Mouse (Mus musculus): Measurements from ENCODE around the gene Socs1. TPM values are rescaled to one million over a fixed set of nuclear protein-coding genes. Genes with fewer than 3 reads are reported as not detected.
A peak's percentile ranks its signal among the peaks of the same experiment; 100 is the strongest.

Gene Socs1
- polyA plus RNA-seq, 1 experiment from 2014 or later, result 1.6 TPM

DNA sequence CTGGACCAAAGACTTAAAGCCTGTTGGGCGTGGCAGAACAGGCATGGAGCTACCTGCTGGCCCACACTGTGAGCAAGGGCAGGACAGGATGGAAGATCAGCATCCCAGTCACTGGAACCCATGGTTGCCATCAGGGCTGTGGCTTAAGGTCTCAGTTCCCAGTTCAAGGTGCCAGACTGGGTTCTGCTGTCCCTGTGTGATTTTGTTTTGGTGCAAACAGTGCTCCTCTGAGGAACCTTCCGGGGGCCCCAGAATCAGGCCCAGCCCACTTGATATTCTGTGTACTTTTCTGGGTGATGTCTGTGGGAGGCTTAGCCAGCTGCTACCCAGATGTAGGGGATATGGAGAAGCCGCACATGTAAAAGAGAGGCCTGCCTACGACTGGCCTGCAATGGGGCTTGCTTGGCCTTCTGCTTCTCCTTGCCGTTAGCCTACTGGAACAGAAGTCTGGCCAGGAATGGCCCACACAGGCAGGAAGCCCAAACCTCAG lies 4.7 kb downstream of the Socs1 start:
- peaks cover 30% of the 10 kb centered on the region for H3K4me1 ChIP-seq (ENCODE audit: insufficient read depth)
- H3K4me2 ChIP-seq (ENCODE audit: low read depth, low read length), result no peak overlapping the region
- H3K4me3 ChIP-seq (ENCODE audit: low read depth, low read length), result no peak overlapping the region
- H3K9ac ChIP-seq (replicated peaks), result no peak overlapping the region
- no peak for TF ChIP-seq CTCF (IDR thresholded peaks at IDR 0.05; ENCODE audit: low read depth)
- TF ChIP-seq EP300 (IDR thresholded peaks at IDR 0.05; ENCODE audit: low read depth), result no peak
- H3K9me3 ChIP-seq (ENCODE audit: low read length), result no peaks in the 10 kb centered on the region
- ATAC-seq, result no peak
- 76% methylated on average over 5 of the region's 5 CpGs for WGBS (ENCODE audit: insufficient replicate concordance)
- H3K27me3 ChIP-seq (ENCODE audit: insufficient read depth, low read length), result peaks cover 8% of the 10 kb centered on the region; the same call in 1 of the 2 replicates
- H3K27ac ChIP-seq (ENCODE audit: low read depth), result no peak overlapping the region
- H3K36me3 ChIP-seq (replicated peaks; ENCODE audit: insufficient read depth, low read length), result no peaks in the 10 kb centered on the region; the same call in 1 of the 2 replicates
- no peak for DNase-seq

DNA sequence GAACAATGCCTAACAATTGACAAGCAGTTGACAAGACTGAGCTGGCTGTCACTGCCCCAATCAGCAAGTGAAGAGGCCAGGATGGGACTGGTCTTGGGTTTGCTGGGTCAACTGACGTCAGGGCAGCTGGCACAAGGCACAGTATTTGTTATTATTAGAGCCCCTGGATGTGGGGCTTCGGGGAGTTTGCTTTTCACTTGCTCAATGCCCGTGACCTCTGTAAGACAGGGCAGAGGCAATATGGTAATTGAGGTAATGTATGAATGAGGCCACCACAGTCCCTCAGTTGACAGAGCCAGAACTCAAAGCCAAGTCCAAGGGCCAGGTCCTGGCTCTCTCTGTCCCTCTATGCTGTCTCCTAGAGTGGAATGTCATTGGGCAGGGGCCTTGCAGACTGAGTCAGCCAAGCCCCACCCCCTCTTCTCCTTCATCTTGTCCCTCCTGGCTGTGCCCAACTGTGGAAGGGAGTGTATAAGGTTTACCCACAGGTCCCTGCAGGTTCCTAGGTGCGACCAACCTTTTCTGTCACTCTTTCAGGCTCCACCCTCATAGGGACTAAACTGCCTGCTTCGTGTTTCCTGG lies 7.7 kb downstream of the Socs1 start:
- DNase-seq (peak; percentile 52), ATAC-seq (peak; percentile 91)
- WGBS (ENCODE audit: insufficient replicate concordance), result 62% methylated on average over 5 of the region's 5 CpGs

DNA sequence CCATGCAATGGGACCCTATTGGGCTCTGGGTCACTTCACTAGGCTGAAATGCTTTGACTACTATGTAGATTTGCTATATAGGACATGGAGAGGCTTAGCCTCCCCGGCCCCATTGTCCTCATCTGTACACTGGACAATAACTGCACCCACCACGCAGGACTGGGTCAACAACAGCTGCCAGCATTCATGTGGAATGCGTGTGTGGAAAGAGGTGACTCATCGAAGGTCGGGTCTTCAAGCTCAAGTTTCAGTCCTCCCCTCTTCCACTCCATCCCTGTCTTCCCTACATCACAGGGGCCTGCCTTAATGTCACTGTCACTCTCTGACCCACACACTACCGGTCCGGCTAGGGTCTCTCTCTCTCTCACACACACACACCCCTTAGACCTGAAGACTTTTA lies 9.0 kb downstream of the Socs1 start:
- peaks cover 23% of the 10 kb centered on the region for H3K4me1 ChIP-seq (ENCODE audit: insufficient read depth)
- H3K9me3 ChIP-seq (ENCODE audit: low read length), result no peaks in the 10 kb centered on the region
- TF ChIP-seq CTCF (IDR thresholded peaks at IDR 0.05; ENCODE audit: low read depth), result no peak
- WGBS (ENCODE audit: insufficient replicate concordance), result 50% methylated on average over 7 of the region's 7 CpGs
- no peaks in the 10 kb centered on the region for H3K36me3 ChIP-seq (replicated peaks; ENCODE audit: insufficient read depth, low read length)
- ATAC-seq (no peak), DNase-seq (no peak)
- H3K4me2 ChIP-seq (ENCODE audit: low read depth, low read length), result no peak overlapping the region
- no peak overlapping the region for H3K27ac ChIP-seq (ENCODE audit: low read depth)
- no peak overlapping the region for H3K4me3 ChIP-seq (ENCODE audit: low read depth, low read length)
- H3K27me3 ChIP-seq (ENCODE audit: insufficient read depth, low read length), result no peaks in the 10 kb centered on the region
- H3K9ac ChIP-seq (replicated peaks), result no peak overlapping the region

More for the DNA sequence above, 7.7 kb downstream of the Socs1 start:
- Histone ChIP-seq H3K27ac (ENCODE audit: low read depth) (peak overlapping the region; percentile 44; the same call in 1 of the 2 replicates), H3K36me3 (replicated peaks; ENCODE audit: insufficient read depth, low read length) (no peaks in the 10 kb centered on the region; the same call in 1 of the 2 replicates), H3K9ac (replicated peaks) (no peak overlapping the region), H3K4me1 (ENCODE audit: insufficient read depth) (peaks cover 16% of the 10 kb centered on the region), H3K9me3 (ENCODE audit: low read length) (no peaks in the 10 kb centered on the region), H3K4me3 (ENCODE audit: low read depth, low read length) (no peak overlapping the region), H3K4me2 (ENCODE audit: low read depth, low read length) (no peak overlapping the region), H3K27me3 (ENCODE audit: insufficient read depth, low read length) (no peaks in the 10 kb centered on the region)
- TF ChIP-seq EP300 (IDR thresholded peaks at IDR 0.05; ENCODE audit: low read depth), result no peak
- no peak for TF ChIP-seq CTCF (IDR thresholded peaks at IDR 0.05; ENCODE audit: low read depth)

DNA sequence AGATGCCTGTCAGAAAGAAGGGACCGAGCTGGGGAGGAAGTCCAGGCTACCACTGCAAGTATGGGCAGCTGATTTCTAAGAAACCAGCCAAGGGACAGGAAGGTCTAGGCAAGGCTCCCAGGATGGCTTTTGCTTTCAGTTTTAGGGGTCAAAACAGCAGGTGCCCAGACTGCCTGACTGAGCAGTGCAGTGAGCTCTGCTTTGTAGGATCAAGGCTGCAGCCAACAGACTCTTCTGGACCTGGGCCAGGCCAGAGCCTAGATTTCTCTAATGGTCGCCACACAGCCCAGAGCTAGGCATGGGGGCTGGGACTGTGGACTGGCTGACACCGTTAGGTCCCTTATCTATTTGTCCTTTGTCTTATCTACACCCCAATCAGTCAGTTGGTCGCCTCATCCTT lies 10.6 kb downstream of the Socs1 start:
- Histone ChIP-seq H3K27ac (ENCODE audit: low read depth) (no peak overlapping the region), H3K36me3 (replicated peaks; ENCODE audit: insufficient read depth, low read length) (no peaks in the 10 kb centered on the region), H3K27me3 (ENCODE audit: insufficient read depth, low read length) (no peaks in the 10 kb centered on the region), H3K9ac (replicated peaks) (no peak overlapping the region), H3K4me1 (ENCODE audit: insufficient read depth) (peaks cover 36% of the 10 kb centered on the region), H3K4me3 (ENCODE audit: low read depth, low read length) (no peak overlapping the region), H3K4me2 (ENCODE audit: low read depth, low read length) (no peak overlapping the region), H3K9me3 (ENCODE audit: low read length) (no peaks in the 10 kb centered on the region)
- TF ChIP-seq EP300 (IDR thresholded peaks at IDR 0.05; ENCODE audit: low read depth) (no peak), CTCF (IDR thresholded peaks at IDR 0.05; ENCODE audit: low read depth) (no peak)
- WGBS (ENCODE audit: insufficient replicate concordance), result 21% methylated on average over 4 of the region's 4 CpGs
- no peak for ATAC-seq
- DNase-seq, result no peak

DNA sequence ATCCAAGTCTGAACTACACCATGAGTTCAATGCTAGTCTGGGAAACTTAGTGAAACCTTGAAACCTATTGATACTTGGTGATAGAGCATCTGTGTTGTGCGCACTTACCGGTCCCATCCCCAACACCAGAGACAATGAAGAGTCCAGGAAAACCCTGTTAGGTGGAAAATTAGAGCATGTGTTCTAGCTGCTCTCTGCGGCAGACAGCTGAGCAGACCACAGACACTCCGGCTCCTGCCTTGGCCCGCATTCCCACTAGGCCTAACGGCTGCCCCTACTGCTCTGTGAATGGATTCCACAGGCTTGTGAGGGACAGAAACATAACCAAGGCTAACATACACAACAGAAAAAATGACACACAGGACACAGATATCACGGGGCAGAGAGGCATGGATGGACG lies 11.8 kb downstream of the Socs1 start:
- Histone ChIP-seq H3K36me3 (replicated peaks; ENCODE audit: insufficient read depth, low read length) (no peaks in the 10 kb centered on the region), H3K4me1 (ENCODE audit: insufficient read depth) (peaks cover 47% of the 10 kb centered on the region), H3K27ac (ENCODE audit: low read depth) (no peak overlapping the region), H3K9me3 (ENCODE audit: low read length) (no peaks in the 10 kb centered on the region), H3K9ac (replicated peaks) (no peak overlapping the region), H3K4me3 (ENCODE audit: low read depth, low read length) (no peak overlapping the region), H3K4me2 (ENCODE audit: low read depth, low read length) (no peak overlapping the region), H3K27me3 (ENCODE audit: insufficient read depth, low read length) (no peaks in the 10 kb centered on the region)
- DNase-seq (no peak), ATAC-seq (no peak)
- TF ChIP-seq CTCF (IDR thresholded peaks at IDR 0.05; ENCODE audit: low read depth) (no peak), EP300 (IDR thresholded peaks at IDR 0.05; ENCODE audit: low read depth) (no peak)
- 81% methylated on average over 8 of the region's 8 CpGs for WGBS (ENCODE audit: insufficient replicate concordance)

DNA sequence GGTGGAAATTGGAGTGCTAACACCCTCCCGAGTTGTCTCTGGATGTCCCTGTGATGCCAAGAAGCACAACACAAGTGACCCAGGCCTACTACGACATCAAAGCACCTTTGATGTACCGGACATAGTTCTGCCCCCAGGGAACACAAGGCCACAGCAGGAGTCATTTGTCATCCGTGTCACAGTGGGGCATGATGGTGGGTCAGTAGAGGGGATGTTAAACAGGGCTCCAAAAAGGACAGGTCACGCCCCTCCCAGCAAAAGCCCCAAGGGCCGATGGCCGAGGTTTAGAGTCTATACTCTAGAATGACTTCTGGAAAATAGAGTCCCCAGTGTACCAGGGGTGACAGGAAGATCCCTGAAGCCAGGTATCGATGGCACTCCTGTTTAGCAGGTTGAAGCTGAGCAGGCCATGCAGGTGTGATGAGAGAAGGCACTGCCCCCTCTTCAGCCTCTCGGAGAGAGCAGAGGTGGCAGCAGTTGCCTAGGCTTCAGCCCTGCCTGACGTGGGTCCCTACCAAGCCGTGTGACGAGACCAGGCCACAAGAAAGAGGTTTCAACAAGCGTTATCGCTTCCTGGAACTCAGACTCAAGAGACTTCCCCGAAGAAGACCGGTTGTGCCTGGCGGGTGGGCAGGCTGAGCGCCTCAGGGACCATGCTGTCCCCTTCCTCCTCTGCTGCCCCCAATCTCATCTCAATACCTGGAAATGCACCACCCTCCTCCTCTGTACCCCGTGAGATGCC lies 13.4 kb downstream of the Socs1 start:
- no peak overlapping the region for H3K4me3 ChIP-seq (ENCODE audit: low read depth, low read length)
- H3K4me2 ChIP-seq (ENCODE audit: low read depth, low read length), result peak overlapping the region; percentile 32; the same call in 1 of the 2 replicates
- H3K4me1 ChIP-seq (ENCODE audit: insufficient read depth), result peaks cover 49% of the 10 kb centered on the region
- TF ChIP-seq CTCF (IDR thresholded peaks at IDR 0.05; ENCODE audit: low read depth), result no peak
- ATAC-seq, result peak; percentile 45; the same call in 1 of the 2 replicates
- no peaks in the 10 kb centered on the region for H3K36me3 ChIP-seq (replicated peaks; ENCODE audit: insufficient read depth, low read length)
- peak overlapping the region; percentile 16; the same call in 1 of the 2 replicates for H3K27ac ChIP-seq (ENCODE audit: low read depth)
- H3K9me3 ChIP-seq (ENCODE audit: low read length), result no peaks in the 10 kb centered on the region
- no peaks in the 10 kb centered on the region for H3K27me3 ChIP-seq (ENCODE audit: insufficient read depth, low read length)
- DNase-seq, result no peak
- no peak overlapping the region for H3K9ac ChIP-seq (replicated peaks)
- 51% methylated on average over 19 of the region's 19 CpGs for WGBS (ENCODE audit: insufficient replicate concordance)

Measured in liver, postnatal 0 days (tissue).